Comparison of ENCODE assay signal across 8 mouse cellular contexts in genomic region chr10:31609066-31609961, GRCm38 (mm10). TPM values are rescaled to one million over a fixed set of nuclear protein-coding genes. Genes with fewer than 3 reads are reported as not detected.
DNase-seq lines count a peak whose midpoint lies in the region; ATAC-seq and TF ChIP-seq lines count a peak whose summit lies in the region.

Gene Rnf217, minus strand, starts transcription at chr10:31609184.

- no peak for TF ChIP-seq CTCF in midbrain, postnatal 0 days (IDR thresholded peaks at IDR 0.05)

- H3K9me3 ChIP-seq in forebrain, embryonic 11.5 days (ENCODE audit: control insufficient read depth, low read length), result no peaks in the 10 kb centered on the region
- no peaks in the 10 kb centered on the region for H3K9me3 ChIP-seq in heart, embryonic 14.5 days (ENCODE audit: control insufficient read depth, low read length)
- H3K9me3 ChIP-seq in liver, embryonic 11.5 days (ENCODE audit: control insufficient read depth, low read length), result no peaks in the 10 kb centered on the region
- H3K9me3 ChIP-seq in midbrain, postnatal 0 days (ENCODE audit: low read length), result no peaks in the 10 kb centered on the region
- H3K9me3 ChIP-seq in stomach, embryonic 15.5 days, result no peaks in the 10 kb centered on the region

- no peak within 1 kb of the TSS for H3K27ac ChIP-seq in forebrain, embryonic 11.5 days (ENCODE audit: low read depth, low read length)
- H3K27ac ChIP-seq in heart, embryonic 14.5 days (replicated peaks in 1 of 2; ENCODE audit: control insufficient read depth in 1 of 2, insufficient read depth in 1 of 2, low read depth in 2 of 2, low read length in 2 of 2), result peak within 1 kb of the TSS; percentile 75 to 82
- H3K27ac ChIP-seq in liver, embryonic 11.5 days (ENCODE audit: low read depth, low read length), result no peak within 1 kb of the TSS; the same call in 1 of the 2 replicates
- H3K27ac ChIP-seq in midbrain, postnatal 0 days (ENCODE audit: low read depth, low read length), result peak within 1 kb of the TSS; percentile 76
- H3K27ac ChIP-seq in stomach, embryonic 15.5 days, result peak within 1 kb of the TSS; percentile 86

- H3K9ac ChIP-seq in forebrain, embryonic 11.5 days (ENCODE audit: low read length), result peak within 1 kb of the TSS; percentile 95
- H3K9ac ChIP-seq in heart, embryonic 14.5 days (ENCODE audit: low read length), result peak within 1 kb of the TSS; percentile 91
- H3K9ac ChIP-seq in liver, embryonic 11.5 days (ENCODE audit: low read depth, low read length), result peak within 1 kb of the TSS; percentile 76
- peak within 1 kb of the TSS; percentile 97 for H3K9ac ChIP-seq in midbrain, postnatal 0 days (replicated peaks; ENCODE audit: low read length, poor library complexity, severe bottlenecking)
- H3K9ac ChIP-seq in stomach, embryonic 15.5 days, result peak within 1 kb of the TSS; percentile 78

- ATAC-seq in forebrain, embryonic 11.5 days (replicated peaks; ENCODE audit: low FRiP score), result peak; percentile 86
- peak; percentile 82 for ATAC-seq in heart, embryonic 14.5 days (ENCODE audit: insufficient number of reproducible peaks, insufficient read depth, low FRiP score, low read depth)
- ATAC-seq in liver, embryonic 11.5 days (replicated peaks; ENCODE audit: low FRiP score), result peak; percentile 76
- ATAC-seq in midbrain, postnatal 0 days (ENCODE audit: low FRiP score), result peak; percentile 89
- ATAC-seq in stomach, embryonic 15.5 days (ENCODE audit: insufficient read depth, low FRiP score, low read depth), result peak; percentile 83

- peaks cover 7% of the 10 kb centered on the region; the same call in 1 of the 2 replicates for H3K4me1 ChIP-seq in forebrain, embryonic 11.5 days (replicated peaks; ENCODE audit: control insufficient read depth, insufficient read depth, low read length)
- H3K4me1 ChIP-seq in heart, embryonic 14.5 days (ENCODE audit: control insufficient read depth in 2 of 2, insufficient read depth in 2 of 2, low read length in 2 of 2), result peaks cover 4 to 27% of the 10 kb centered on the region in 2 experiments; a peak in 3 of 4 replicates
- peaks cover 5% of the 10 kb centered on the region for H3K4me1 ChIP-seq in liver, embryonic 11.5 days (replicated peaks; ENCODE audit: control insufficient read depth, insufficient read depth, low read length)
- H3K4me1 ChIP-seq in midbrain, postnatal 0 days (ENCODE audit: insufficient read depth, low read length), result peaks cover 9% of the 10 kb centered on the region; the same call in 1 of the 2 replicates
- peaks cover 14% of the 10 kb centered on the region for H3K4me1 ChIP-seq in stomach, embryonic 15.5 days

- no peaks in the 10 kb centered on the region for H3K27me3 ChIP-seq in forebrain, embryonic 11.5 days (ENCODE audit: control insufficient read depth, insufficient read depth, low read length)
- H3K27me3 ChIP-seq in heart, embryonic 14.5 days (ENCODE audit: control insufficient read depth, insufficient read depth, low read length), result no peaks in the 10 kb centered on the region
- peaks cover 24% of the 10 kb centered on the region for H3K27me3 ChIP-seq in liver, embryonic 11.5 days (replicated peaks; ENCODE audit: control insufficient read depth, insufficient read depth, low read length)
- H3K27me3 ChIP-seq in midbrain, postnatal 0 days (ENCODE audit: insufficient read depth, low read length), result no peaks in the 10 kb centered on the region
- H3K27me3 ChIP-seq in stomach, embryonic 15.5 days (replicated peaks), result no peaks in the 10 kb centered on the region

- H3K4me3 ChIP-seq in forebrain, embryonic 11.5 days (ENCODE audit: low read depth, low read length), result peak within 1 kb of the TSS; percentile 75
- H3K4me3 ChIP-seq in heart, embryonic 14.5 days (ENCODE audit: control insufficient read depth in 1 of 2, insufficient read depth in 1 of 2, low read depth in 1 of 2, low read length in 2 of 2), result peak within 1 kb of the TSS; percentile 74 to 86
- peak within 1 kb of the TSS; percentile 71 for H3K4me3 ChIP-seq in liver, embryonic 11.5 days (ENCODE audit: low read depth, low read length)
- H3K4me3 ChIP-seq in midbrain, postnatal 0 days (ENCODE audit: low read depth, low read length), result peak within 1 kb of the TSS; percentile 87
- peak within 1 kb of the TSS; percentile 86 for H3K4me3 ChIP-seq in stomach, embryonic 15.5 days (replicated peaks)

- H3K4me2 ChIP-seq in forebrain, embryonic 11.5 days (ENCODE audit: low read depth, low read length, severe bottlenecking), result peak within 1 kb of the TSS; percentile 79
- peak within 1 kb of the TSS; percentile 82 for H3K4me2 ChIP-seq in heart, embryonic 14.5 days (ENCODE audit: low read length)
- H3K4me2 ChIP-seq in liver, embryonic 11.5 days, result peak within 1 kb of the TSS; percentile 80
- H3K4me2 ChIP-seq in midbrain, postnatal 0 days (ENCODE audit: low read depth, low read length, poor library complexity, severe bottlenecking), result peak within 1 kb of the TSS; percentile 93
- H3K4me2 ChIP-seq in stomach, embryonic 15.5 days, result peak within 1 kb of the TSS; percentile 77

- no peaks in the 10 kb centered on the region for H3K36me3 ChIP-seq in forebrain, embryonic 11.5 days (ENCODE audit: control insufficient read depth, insufficient read depth, low read length)
- H3K36me3 ChIP-seq in heart, embryonic 14.5 days (ENCODE audit: control insufficient read depth, insufficient read depth, low read length), result no peaks in the 10 kb centered on the region
- H3K36me3 ChIP-seq in liver, embryonic 11.5 days (ENCODE audit: control insufficient read depth, insufficient read depth, low read length), result no peaks in the 10 kb centered on the region
- no peaks in the 10 kb centered on the region for H3K36me3 ChIP-seq in midbrain, postnatal 0 days (ENCODE audit: insufficient read depth, low read length)
- H3K36me3 ChIP-seq in stomach, embryonic 15.5 days, result no peaks in the 10 kb centered on the region

- under 1% methylated on average over 92 of the region's 106 CpGs for WGBS in forebrain, embryonic 11.5 days
- under 1% methylated on average over 86 of the region's 106 CpGs for WGBS in heart, embryonic 14.5 days
- under 1% methylated on average over 75 of the region's 106 CpGs for WGBS in liver, embryonic 11.5 days
- WGBS in midbrain, postnatal 0 days, result under 1% methylated on average over 37 of the region's 106 CpGs
- WGBS in stomach, embryonic 15.5 days, result under 1% methylated on average over 103 of the region's 106 CpGs

- peak; percentile 90 for DNase-seq in 3134 (ENCODE audit: extremely low read depth, insufficient read length, low spot score)
- DNase-seq in brain, adult 2 months (ENCODE audit: low read depth, low spot score), result peak; percentile 96
- DNase-seq in forebrain, embryonic 11.5 days (ENCODE audit: low spot score), result peak; percentile 85
- DNase-seq in kidney, postnatal 10 days, result peak; percentile 75
- DNase-seq in liver, embryonic 11.5 days (ENCODE audit: low spot score), result peak; percentile 72
- DNase-seq in midbrain, postnatal 0 days (ENCODE audit: low spot score), result peak; percentile 67

RNA-seq across cellular contexts. Expression of gene Rnf217, which starts in this region (rescaled TPM):
- polyA plus RNA-seq in forebrain, embryonic 11.5 days (2014; fragmentation: Nextera tagmentation; extraction: Ambion mirVana), result 1.2 and 1.4 TPM in 2 replicates
- polyA plus RNA-seq in heart, embryonic 14.5 days (2014; fragmentation: Nextera tagmentation; extraction: Ambion mirVana), result 2.0 and 2.2 TPM in 2 replicates
- 0.55 and 0.67 TPM in 2 replicates for polyA plus RNA-seq in liver, embryonic 11.5 days (2014; fragmentation: Nextera tagmentation; extraction: Ambion mirVana)
- 11.5 and 14.7 TPM in 2 replicates for total RNA-seq in midbrain, postnatal 0 days (2014; rRNA removed)
- 1.6 and 2.0 TPM in 2 replicates for polyA plus RNA-seq in midbrain, postnatal 0 days (2015; fragmentation: Nextera tagmentation; extraction: Ambion mirVana)
- polyA plus RNA-seq in stomach, embryonic 15.5 days (2015; fragmentation: Nextera tagmentation; extraction: Ambion mirVana), result 1.8 and 1.9 TPM in 2 replicates

Comparison
In these comparisons a context has a peak if more than half of its experiments do, and no peak if none do; other contexts are left out.
1. Peak in DNase-seq, ATAC-seq, H3K4me3 ChIP-seq, H3K9ac ChIP-seq and H3K4me2 ChIP-seq in liver, embryonic 11.5 days; RNA of the gene not detected or under 1 TPM.
2. H3K27ac ChIP-seq: peak in heart, embryonic 14.5 days (2 of 2), midbrain, postnatal 0 days (single experiment) and stomach, embryonic 15.5 days (single experiment); none in forebrain, embryonic 11.5 days (single experiment) and liver, embryonic 11.5 days (single experiment).
3. Peak in every context shown above with its lines, with median percentiles within 50 percentile points of each other: DNase-seq, ATAC-seq, H3K4me2 ChIP-seq, H3K4me3 ChIP-seq and H3K9ac ChIP-seq.